ENCODE assay signal across 9 mouse cellular contexts in the genomic region with DNA sequence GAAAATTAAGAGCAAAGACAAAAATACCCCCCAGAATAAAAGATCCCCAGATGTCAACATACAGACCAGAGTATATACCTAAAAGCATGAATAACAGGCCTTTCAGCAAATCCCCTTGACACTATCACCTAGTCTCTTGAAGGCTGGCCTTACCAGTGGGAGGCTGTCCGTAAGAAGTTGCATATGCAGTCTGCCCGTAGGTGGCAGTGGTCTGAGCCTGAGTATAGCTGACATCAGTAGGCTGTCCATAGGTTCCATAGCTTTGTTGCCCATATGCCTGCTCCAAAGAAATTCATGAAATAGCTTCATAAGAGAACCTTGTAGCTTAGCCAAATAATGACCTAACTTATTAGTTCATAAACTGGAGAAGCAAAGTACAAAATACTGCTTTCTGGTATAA. TPM values are rescaled to one million over a fixed set of nuclear protein-coding genes. Genes with fewer than 3 reads are reported as not detected.
DNase-seq lines count a peak whose midpoint lies in the region; ATAC-seq and TF ChIP-seq lines count a peak whose summit lies in the region.
"Had no signal": no experiment of that assay in that cellular context is flagged by ENCODE, and none has a peak within 500 bp of the region (broad histone marks: within the 10 kb centered on the region; RNA-seq: fewer than 3 reads in every experiment).

No protein-coding gene starts in this region.

- H3K4me3 ChIP-seq in ES-Bruce4 (ENCODE audit: low read depth, low read length) = no peak overlapping the region
- no peak overlapping the region for H3K4me3 ChIP-seq in forebrain, embryonic 15.5 days
- H3K4me3 ChIP-seq: midbrain, embryonic 12.5 days had no signal

- no peak for TF ChIP-seq EP300 in ES-Bruce4 (IDR thresholded peaks at IDR 0.05; ENCODE audit: insufficient read depth, low read depth, low read length)

- TF ChIP-seq POLR2A in ES-Bruce4 (IDR thresholded peaks at IDR 0.05; ENCODE audit: insufficient read depth, low read length) = no peak

- H3K4me2 ChIP-seq in forebrain, embryonic 15.5 days (replicated peaks) = no peak overlapping the region
- H3K4me2 ChIP-seq: midbrain, embryonic 12.5 days had no signal

- H3K27me3 ChIP-seq in ES-Bruce4 (ENCODE audit: control insufficient read depth, insufficient read depth, low read length, poor library complexity, severe bottlenecking) = no peaks in the 10 kb centered on the region
- no peaks in the 10 kb centered on the region for H3K27me3 ChIP-seq in forebrain, embryonic 15.5 days
- H3K27me3 ChIP-seq: midbrain, embryonic 12.5 days had no signal

- H3K27ac ChIP-seq in ES-Bruce4 (ENCODE audit: insufficient read depth, low read length) = no peak overlapping the region
- no peak overlapping the region for H3K27ac ChIP-seq in forebrain, embryonic 15.5 days (replicated peaks)
- H3K27ac ChIP-seq: midbrain, embryonic 12.5 days had no signal

- TF ChIP-seq CTCF in ES-Bruce4 (IDR thresholded peaks at IDR 0.05; ENCODE audit: low read depth, low read length) = peak; percentile 45

- H3K4me1 ChIP-seq in ES-Bruce4 (ENCODE audit: control insufficient read depth, insufficient read depth, low read length) = no peaks in the 10 kb centered on the region
- peaks cover 23% of the 10 kb centered on the region for H3K4me1 ChIP-seq in forebrain, embryonic 15.5 days

- peaks cover 74% of the 10 kb centered on the region for H3K36me3 ChIP-seq in ES-Bruce4 (ENCODE audit: control insufficient read depth, insufficient read depth, low read length, poor library complexity, severe bottlenecking)
- peaks cover 56% of the 10 kb centered on the region for H3K36me3 ChIP-seq in forebrain, embryonic 15.5 days

- 38% methylated on average over 2 of the region's 2 CpGs for WGBS in forebrain, embryonic 15.5 days

- no peaks in the 10 kb centered on the region for H3K9me3 ChIP-seq in ES-Bruce4 (replicated peaks; ENCODE audit: control insufficient read depth, insufficient read depth, low read length, poor library complexity, severe bottlenecking)
- no peaks in the 10 kb centered on the region for H3K9me3 ChIP-seq in forebrain, embryonic 15.5 days
- H3K9me3 ChIP-seq: midbrain, embryonic 12.5 days had no signal

- DNase-seq in kidney, postnatal 36 days = peak; percentile 21 to 29
- DNase-seq in kidney, adult 11 months = no peak
- DNase-seq in R1 (ENCODE audit: low read depth, low spot score) = peak; percentile 67
- DNase-seq in lung, postnatal 25 days (ENCODE audit: low spot score) = peak; percentile 14
- no peak for DNase-seq in adrenal gland, postnatal 4 days (ENCODE audit: low spot score in 2 of 2)
- no peak for DNase-seq in ovary, postnatal 14 days (ENCODE audit: low spot score)

- H3K9ac ChIP-seq in ES-Bruce4 (ENCODE audit: low read depth, poor library complexity, severe bottlenecking) = no peak overlapping the region
- H3K9ac ChIP-seq in forebrain, embryonic 15.5 days (replicated peaks) = no peak overlapping the region
- H3K9ac ChIP-seq: midbrain, embryonic 12.5 days had no signal

- no peak for ATAC-seq in forebrain, embryonic 15.5 days (replicated peaks)

RNA-seq across cellular contexts. Expression of a gene that starts 7.0 kb away (rescaled TPM):
- 18.3 and 20.3 TPM in 2 replicates for polyA plus RNA-seq in ES-Bruce4 (2011; ENCODE audit: insufficient read depth, insufficient read length, low read depth, missing spikeins)
- 10 to 100 TPM; 29.5 to 34.1 TPM for total RNA-seq in adrenal gland, postnatal 4 days (2021)
- 29.5 and 31.6 TPM in 2 replicates for polyA plus RNA-seq in forebrain, embryonic 15.5 days (2015; fragmentation: Nextera tagmentation; extraction: Ambion mirVana)

RNA-seq across cellular contexts. Expression of a gene that starts 7.4 kb away (rescaled TPM):
- 1,045 and 1,093 TPM in 2 replicates for polyA plus RNA-seq in ES-Bruce4 (2011; ENCODE audit: insufficient read depth, insufficient read length, low read depth, missing spikeins)
- 100 to 1,000 TPM; 523 to 585 TPM for total RNA-seq in adrenal gland, postnatal 4 days (2021)
- polyA plus RNA-seq in forebrain, embryonic 15.5 days (2015; fragmentation: Nextera tagmentation; extraction: Ambion mirVana) = 762 and 793 TPM in 2 replicates

RNA-seq across cellular contexts. Expression of a gene that starts 26.6 kb away (rescaled TPM):
- 28.4 and 31.8 TPM in 2 replicates for polyA plus RNA-seq in ES-Bruce4 (2011; ENCODE audit: insufficient read depth, insufficient read length, low read depth, missing spikeins)
- 10 to 100 TPM; 39.2 to 39.8 TPM for total RNA-seq in adrenal gland, postnatal 4 days (2021)
- 21.5 and 21.6 TPM in 2 replicates for polyA plus RNA-seq in forebrain, embryonic 15.5 days (2015; fragmentation: Nextera tagmentation; extraction: Ambion mirVana)

RNA-seq across cellular contexts. Expression of a gene that starts 33.8 kb away (rescaled TPM):
- polyA plus RNA-seq in ES-Bruce4 (2011; ENCODE audit: insufficient read depth, insufficient read length, low read depth, missing spikeins) = 4.2 and 4.4 TPM in 2 replicates
- 1 to 10 TPM in 1 of 2 experiments, under 1 TPM in 1; 0.65 to 1.2 TPM for total RNA-seq in adrenal gland, postnatal 4 days (2021)
- 0.56 and 0.78 TPM in 2 replicates for polyA plus RNA-seq in forebrain, embryonic 15.5 days (2015; fragmentation: Nextera tagmentation; extraction: Ambion mirVana)

Comparison
In these comparisons a context has a peak if more than half of its experiments do, and no peak if none do; other contexts are left out.
1. DNase-seq: peak in kidney, postnatal 36 days (2 of 2), R1 (single experiment) and lung, postnatal 25 days (single experiment); none in kidney, adult 11 months (single experiment), adrenal gland, postnatal 4 days (0 of 2) and ovary, postnatal 14 days (single experiment).